Mouse (Mus musculus) embryonic fibroblast, embryonic 13.5 days (primary cell): ENCODE data around the gene Slc37a2.

ENCODE experiments used
- CTCF ChIP-seq: IDR thresholded peaks from 2 replicates; pipeline ENCODE4 v1.5.1; 2011; ENCODE audit warnings: mild to moderate bottlenecking, control low read depth, low read length, moderate library complexity, borderline replicate concordance; ENCODE audit not compliant: insufficient read depth
- POLR2A ChIP-seq: IDR thresholded peaks from 2 replicates; pipeline ENCODE4 v1.6.1; 2011; ENCODE audit warnings: low read depth, mild to moderate bottlenecking, control low read depth, low read length, moderate library complexity

- TF ChIP-seq CTCF (no peak), POLR2A (no peak)
Measured at GRCm38 (mm10) chr9:37187407-37187806, 68.1 kb downstream of the Slc37a2 start.
